Mouse (Mus musculus) gastrocnemius, postnatal 14 days (tissue): ENCODE measurements around the gene Arfgap3. TPM values are rescaled to one million over a fixed set of nuclear protein-coding genes. Genes with fewer than 3 reads are reported as not detected.
"Not testable (repeated sequence)": the region's sequence is repeated elsewhere in the genome, so short reads cannot be mapped to it uniquely, and the experiment has no call there.

Experiments
- DNase-seq: peaks from one replicate; pipeline ENCODE4 v3.0.0; 2021; ENCODE audit warnings: mixed read lengths
- intact Hi-C: fragments of 180-260 bp; cut with DNase I; formaldehyde crosslinking; loops from one replicate; pipeline ENCODE4 v1.15.1; 2025; ENCODE audit warnings: low total_unique reads
- total RNA-seq, 2 experiments: library from RNA; stranded (reverse); gene quantifications; 2 replicates each; pipeline ENCODE4 v1.2.3; 2021

Gene Arfgap3
- total RNA-seq, 2 experiments from 2014 or later, result 9.7 to 10.0 TPM

- intact Hi-C loops, result no loop called here
- no peak for DNase-seq
These were observed 50.6 kb downstream of the Arfgap3 start for GRCm38 (mm10) chr15:83299450-83299849.

- DNase-seq, result no peak
- intact Hi-C loops, result no loop called here
These were observed 51.2 kb downstream of the Arfgap3 start for GRCm38 (mm10) chr15:83298810-83299209.

GRCm38 (mm10) chr15:83298313-83298712 lies 51.7 kb downstream of the Arfgap3 start:
- no peak for DNase-seq
- intact Hi-C loops, result no loop called here

- DNase-seq, result no peak
- intact Hi-C loops, result no loop called here
These were observed 53.2 kb downstream of the Arfgap3 start for GRCm38 (mm10) chr15:83296771-83297311.

- no peak for DNase-seq
- intact Hi-C loops, result no loop called here
These were observed 54.0 kb downstream of the Arfgap3 start for GRCm38 (mm10) chr15:83296050-83296449.

- intact Hi-C loops, result no loop called here
- DNase-seq, result no peak
These were observed 55.1 kb downstream of the Arfgap3 start for GRCm38 (mm10) chr15:83294954-83295353.

- intact Hi-C loops, result no loop called here
These were observed 56.1 kb downstream of the Arfgap3 start for GRCm38 (mm10) chr15:83293706-83294645.

GRCm38 (mm10) chr15:83293144-83293543 lies 56.9 kb downstream of the Arfgap3 start:
- no peak for DNase-seq
- intact Hi-C loops, result no loop called here

More at GRCm38 (mm10) chr15:83293706-83294645, 56.1 kb downstream of the Arfgap3 start:
- DNase-seq, result peak; percentile 52

GRCm38 (mm10) chr15:83292261-83293056 lies 57.6 kb downstream of the Arfgap3 start:
- intact Hi-C loops, result no loop called here
- no peak for DNase-seq

GRCm38 (mm10) chr15:83290899-83291298 lies 59.1 kb downstream of the Arfgap3 start:
- no peak for DNase-seq
- intact Hi-C loops, result no loop called here

- intact Hi-C loops, result no loop called here
- DNase-seq, result no peak
These were observed 65.2 kb downstream of the Arfgap3 start for GRCm38 (mm10) chr15:83284828-83285227.

- DNase-seq, result no peak
- intact Hi-C loops, result no loop called here
These were observed 67.7 kb downstream of the Arfgap3 start for GRCm38 (mm10) chr15:83282397-83282796.

GRCm38 (mm10) chr15:83281303-83281702 lies 68.7 kb downstream of the Arfgap3 start:
- no peak for DNase-seq

GRCm38 (mm10) chr15:83278579-83278978 lies 71.5 kb downstream of the Arfgap3 start:
- intact Hi-C loops, result no loop called here

More at GRCm38 (mm10) chr15:83281303-83281702, 68.7 kb downstream of the Arfgap3 start:
- intact Hi-C loops, result no loop called here

GRCm38 (mm10) chr15:83277451-83277850 lies 72.6 kb downstream of the Arfgap3 start:
- no peak for DNase-seq
- intact Hi-C loops, result no loop called here

More at GRCm38 (mm10) chr15:83278579-83278978, 71.5 kb downstream of the Arfgap3 start:
- DNase-seq, result no peak

GRCm38 (mm10) chr15:83274237-83274636 lies 75.8 kb downstream of the Arfgap3 start:
- DNase-seq, intact Hi-C loops: not testable (repeated sequence)

- intact Hi-C loops, result no loop called here
- DNase-seq, result no peak
These were observed 77.0 kb downstream of the Arfgap3 start for GRCm38 (mm10) chr15:83273017-83273416.

GRCm38 (mm10) chr15:83271221-83271620 lies 78.8 kb downstream of the Arfgap3 start:
- intact Hi-C loops, result not testable (repeated sequence)

GRCm38 (mm10) chr15:83269985-83270384 lies 80.1 kb downstream of the Arfgap3 start:
- DNase-seq, intact Hi-C loops: not testable (repeated sequence)

More at GRCm38 (mm10) chr15:83271221-83271620, 78.8 kb downstream of the Arfgap3 start:
- not testable (repeated sequence) for DNase-seq

- intact Hi-C loops, result not testable (repeated sequence)
- DNase-seq, result peak; percentile 48
These were observed 81.6 kb downstream of the Arfgap3 start for GRCm38 (mm10) chr15:83268428-83268827.
